Mouse (Mus musculus) v-Abl transformed pro-B cells (cell line): ENCODE results near the gene Olfr360.
"Not testable (repeated sequence)": the region's sequence is repeated elsewhere in the genome, so short reads cannot be mapped to it uniquely, and the experiment has no call there.

Experiments
- in situ Hi-C, 2 experiments: fragments of 400-800 bp; cut with MboI; formaldehyde crosslinking; loops; one replicate each; pipeline ENCODE4 v1.15.1; 2025; ENCODE audit not compliant: unreplicated experiment in 2 of 2

Gene Olfr360

GRCm38 (mm10) chr2:37065446-37065845, at the start of gene Olfr360:
Olfr360 (plus strand) TSS chr2:37065746.
- in situ Hi-C loops: no loop called here

DNA sequence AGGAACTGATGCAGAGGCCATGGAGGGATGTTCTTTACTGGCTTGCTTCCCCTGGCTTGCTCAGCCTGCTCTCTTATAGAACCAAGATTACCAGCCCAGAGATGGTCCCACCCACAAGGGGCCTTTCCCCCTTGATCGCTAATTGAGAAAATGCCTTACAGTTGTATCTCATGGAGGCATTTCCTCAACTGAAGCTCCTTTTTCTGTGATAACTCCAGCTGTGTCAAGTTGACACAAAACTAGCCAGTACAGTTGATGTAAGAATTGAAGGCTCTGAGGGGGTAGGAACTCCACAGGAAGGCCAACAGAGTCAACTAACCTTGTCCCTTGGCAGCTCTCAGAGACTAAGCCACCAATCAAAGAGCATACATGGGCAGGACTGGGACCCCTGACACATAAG, 23.6 kb downstream of the Olfr360 start, which contains the start of gene Olfr361:
Gene Olfr361 (minus strand): TSS at position 101 of the 400 bp plus-strand sequence.
- in situ Hi-C loops: not testable (repeated sequence)

- in situ Hi-C loops: no loop called here
These were observed 52.3 kb downstream of the Olfr360 start, which contains the start of gene Olfr362 for GRCm38 (mm10) chr2:37117810-37118209. Olfr362 (minus strand) TSS chr2:37117910.
